Mouse (Mus musculus): ENCODE data around the gene Tmem269. TPM values are rescaled to one million over a fixed set of nuclear protein-coding genes. Genes with fewer than 3 reads are reported as not detected.

Tmem269 gene
- polyA plus RNA-seq, 1 experiment from 2014 or later: not detected

GRCm38 (mm10) chr4:119189864-119190263 is 28.2 kb downstream of the Tmem269 start, which contains the start of gene Ermap:
Ermap (minus strand) TSS chr4:119190011.
- H3K9me3 ChIP-seq (ENCODE audit: control insufficient read depth, low read length): no peaks in the 10 kb centered on the region
- no peak within 1 kb of the TSS for H3K4me2 ChIP-seq (ENCODE audit: low read depth, low read length)
- no peak within 1 kb of the TSS for H3K9ac ChIP-seq (ENCODE audit: low read length)
- H3K36me3 ChIP-seq (ENCODE audit: control insufficient read depth, insufficient read depth, low read length): no peaks in the 10 kb centered on the region
- WGBS: 52% methylated on average over 6 of the region's 6 CpGs
- H3K27ac ChIP-seq (ENCODE audit: low read length): no peak within 1 kb of the TSS
- no peaks in the 10 kb centered on the region for H3K4me1 ChIP-seq (replicated peaks; ENCODE audit: control insufficient read depth, insufficient read depth, low read length)
- H3K4me3 ChIP-seq (ENCODE audit: low read length): no peak within 1 kb of the TSS
- ATAC-seq (ENCODE audit: low read depth): no peak
- H3K27me3 ChIP-seq (ENCODE audit: control insufficient read depth, insufficient read depth, low read depth, low read length): no peaks in the 10 kb centered on the region

GRCm38 (mm10) chr4:119189392-119189791 is 28.6 kb downstream of the Tmem269 start:
- 73% methylated on average over 6 of the region's 6 CpGs for WGBS
- no peak for ATAC-seq (ENCODE audit: low read depth)
- Histone ChIP-seq H3K4me1 (replicated peaks; ENCODE audit: control insufficient read depth, insufficient read depth, low read length) (no peaks in the 10 kb centered on the region), H3K9me3 (ENCODE audit: control insufficient read depth, low read length) (no peaks in the 10 kb centered on the region), H3K4me3 (ENCODE audit: low read length) (no peak overlapping the region), H3K9ac (ENCODE audit: low read length) (no peak overlapping the region), H3K27ac (ENCODE audit: low read length) (no peak overlapping the region), H3K36me3 (ENCODE audit: control insufficient read depth, insufficient read depth, low read length) (no peaks in the 10 kb centered on the region), H3K27me3 (ENCODE audit: control insufficient read depth, insufficient read depth, low read depth, low read length) (no peaks in the 10 kb centered on the region), H3K4me2 (ENCODE audit: low read depth, low read length) (no peak overlapping the region)

- no peaks in the 10 kb centered on the region for H3K9me3 ChIP-seq (ENCODE audit: control insufficient read depth, low read length)
- H3K27ac ChIP-seq (ENCODE audit: low read length): no peak overlapping the region
- no peak for ATAC-seq (ENCODE audit: low read depth)
- no peaks in the 10 kb centered on the region for H3K36me3 ChIP-seq (ENCODE audit: control insufficient read depth, insufficient read depth, low read length)
- WGBS: 36% methylated on average over 11 of the region's 11 CpGs
- H3K27me3 ChIP-seq (ENCODE audit: control insufficient read depth, insufficient read depth, low read depth, low read length): no peaks in the 10 kb centered on the region
- no peak overlapping the region for H3K4me3 ChIP-seq (ENCODE audit: low read length)
- H3K4me1 ChIP-seq (replicated peaks; ENCODE audit: control insufficient read depth, insufficient read depth, low read length): no peaks in the 10 kb centered on the region
- H3K9ac ChIP-seq (ENCODE audit: low read length): no peak overlapping the region
- no peak overlapping the region for H3K4me2 ChIP-seq (ENCODE audit: low read depth, low read length)
Measured at GRCm38 (mm10) chr4:119188060-119188785, 29.8 kb downstream of the Tmem269 start.

GRCm38 (mm10) chr4:119185771-119186170 is 32.2 kb downstream of the Tmem269 start:
- no peaks in the 10 kb centered on the region for H3K36me3 ChIP-seq (ENCODE audit: control insufficient read depth, insufficient read depth, low read length)
- no peak overlapping the region for H3K27ac ChIP-seq (ENCODE audit: low read length)
- no peaks in the 10 kb centered on the region for H3K27me3 ChIP-seq (ENCODE audit: control insufficient read depth, insufficient read depth, low read depth, low read length)
- H3K4me2 ChIP-seq (ENCODE audit: low read depth, low read length): no peak overlapping the region
- WGBS: 66% methylated on average over 4 of the region's 4 CpGs
- H3K4me3 ChIP-seq (ENCODE audit: low read length): no peak overlapping the region
- H3K9ac ChIP-seq (ENCODE audit: low read length): no peak overlapping the region
- no peaks in the 10 kb centered on the region for H3K4me1 ChIP-seq (replicated peaks; ENCODE audit: control insufficient read depth, insufficient read depth, low read length)
- no peaks in the 10 kb centered on the region for H3K9me3 ChIP-seq (ENCODE audit: control insufficient read depth, low read length)
- ATAC-seq (ENCODE audit: low read depth): no peak

- no peak overlapping the region for H3K4me3 ChIP-seq (ENCODE audit: low read length)
- H3K27ac ChIP-seq (ENCODE audit: low read length): no peak overlapping the region
- H3K4me2 ChIP-seq (ENCODE audit: low read depth, low read length): no peak overlapping the region
- no peak for ATAC-seq (ENCODE audit: low read depth)
- H3K9ac ChIP-seq (ENCODE audit: low read length): no peak overlapping the region
- no peaks in the 10 kb centered on the region for H3K36me3 ChIP-seq (ENCODE audit: control insufficient read depth, insufficient read depth, low read length)
- H3K27me3 ChIP-seq (ENCODE audit: control insufficient read depth, insufficient read depth, low read depth, low read length): no peaks in the 10 kb centered on the region
- H3K9me3 ChIP-seq (ENCODE audit: control insufficient read depth, low read length): no peaks in the 10 kb centered on the region
- WGBS: 28% methylated on average over 1 of the region's 1 CpGs
- H3K4me1 ChIP-seq (replicated peaks; ENCODE audit: control insufficient read depth, insufficient read depth, low read length): no peaks in the 10 kb centered on the region
Measured at GRCm38 (mm10) chr4:119183525-119183924, 34.5 kb downstream of the Tmem269 start.

- H3K9ac ChIP-seq (ENCODE audit: low read length): no peak overlapping the region
- no peak overlapping the region for H3K4me2 ChIP-seq (ENCODE audit: low read depth, low read length)
- 73% methylated on average over 9 of the region's 9 CpGs for WGBS
- no peaks in the 10 kb centered on the region for H3K4me1 ChIP-seq (replicated peaks; ENCODE audit: control insufficient read depth, insufficient read depth, low read length)
- H3K9me3 ChIP-seq (ENCODE audit: control insufficient read depth, low read length): no peaks in the 10 kb centered on the region
- no peak overlapping the region for H3K27ac ChIP-seq (ENCODE audit: low read length)
- H3K36me3 ChIP-seq (ENCODE audit: control insufficient read depth, insufficient read depth, low read length): no peaks in the 10 kb centered on the region
- no peak overlapping the region for H3K4me3 ChIP-seq (ENCODE audit: low read length)
- H3K27me3 ChIP-seq (ENCODE audit: control insufficient read depth, insufficient read depth, low read depth, low read length): no peaks in the 10 kb centered on the region
- no peak for ATAC-seq (ENCODE audit: low read depth)
Measured at GRCm38 (mm10) chr4:119181456-119181855, 36.6 kb downstream of the Tmem269 start.

- no peak for ATAC-seq (ENCODE audit: low read depth)
- Histone ChIP-seq H3K4me3 (ENCODE audit: low read length) (no peak overlapping the region), H3K4me2 (ENCODE audit: low read depth, low read length) (no peak overlapping the region), H3K36me3 (ENCODE audit: control insufficient read depth, insufficient read depth, low read length) (no peaks in the 10 kb centered on the region), H3K9me3 (ENCODE audit: control insufficient read depth, low read length) (no peaks in the 10 kb centered on the region), H3K27me3 (ENCODE audit: control insufficient read depth, insufficient read depth, low read depth, low read length) (no peaks in the 10 kb centered on the region), H3K4me1 (replicated peaks; ENCODE audit: control insufficient read depth, insufficient read depth, low read length) (no peaks in the 10 kb centered on the region), H3K27ac (ENCODE audit: low read length) (no peak overlapping the region), H3K9ac (ENCODE audit: low read length) (no peak overlapping the region)
- WGBS: 40% methylated on average over 4 of the region's 4 CpGs
Measured at GRCm38 (mm10) chr4:119180133-119180707, 37.8 kb downstream of the Tmem269 start.

- 43% methylated on average over 18 of the region's 18 CpGs for WGBS
- Histone ChIP-seq H3K9me3 (ENCODE audit: control insufficient read depth, low read length) (no peaks in the 10 kb centered on the region), H3K36me3 (ENCODE audit: control insufficient read depth, insufficient read depth, low read length) (no peaks in the 10 kb centered on the region), H3K4me1 (replicated peaks; ENCODE audit: control insufficient read depth, insufficient read depth, low read length) (peaks cover under 1% of the 10 kb centered on the region; the same call in 1 of the 2 replicates), H3K9ac (ENCODE audit: low read length) (no peak overlapping the region), H3K27me3 (ENCODE audit: control insufficient read depth, insufficient read depth, low read depth, low read length) (no peaks in the 10 kb centered on the region), H3K4me3 (ENCODE audit: low read length) (no peak overlapping the region), H3K27ac (ENCODE audit: low read length) (no peak overlapping the region), H3K4me2 (ENCODE audit: low read depth, low read length) (no peak overlapping the region)
- no peak for ATAC-seq (ENCODE audit: low read depth)
Measured at GRCm38 (mm10) chr4:119178331-119178730, 39.7 kb downstream of the Tmem269 start.

- no peak for ATAC-seq (ENCODE audit: low read depth)
Measured at GRCm38 (mm10) chr4:119177702-119178101, 40.3 kb downstream of the Tmem269 start.

More at GRCm38 (mm10) chr4:119177702-119178101, 40.3 kb downstream of the Tmem269 start:
- Histone ChIP-seq H3K27ac (ENCODE audit: low read length) (no peak overlapping the region), H3K9ac (ENCODE audit: low read length) (no peak overlapping the region), H3K9me3 (ENCODE audit: control insufficient read depth, low read length) (no peaks in the 10 kb centered on the region), H3K4me3 (ENCODE audit: low read length) (no peak overlapping the region), H3K36me3 (ENCODE audit: control insufficient read depth, insufficient read depth, low read length) (no peaks in the 10 kb centered on the region), H3K4me2 (ENCODE audit: low read depth, low read length) (no peak overlapping the region), H3K4me1 (replicated peaks; ENCODE audit: control insufficient read depth, insufficient read depth, low read length) (peaks cover 7% of the 10 kb centered on the region; the same call in 1 of the 2 replicates), H3K27me3 (ENCODE audit: control insufficient read depth, insufficient read depth, low read depth, low read length) (no peaks in the 10 kb centered on the region)
- WGBS: 71% methylated on average over 5 of the region's 5 CpGs
